Mouse (Mus musculus) C2C12 (cell line): ENCODE measurements at regions not wholly inside any gene's neighbourhood (a gene's known extent, or its start where the extent isn't known, plus 50 kb on each side); places are given as distances from the start of the nearest gene placed in this dataset.

Experiments
- CEBPB ChIP-seq: IDR thresholded peaks from one replicate; pipeline ENCODE4 v1.6.1; 2011; ENCODE audit warnings: low read depth, mild to moderate bottlenecking, control low read depth, moderate library complexity
- CTCF ChIP-seq: IDR thresholded peaks from one replicate; pipeline ENCODE4 v1.5.1; 2011; ENCODE audit not compliant: control insufficient read depth, insufficient read depth, insufficient read length
- MAX ChIP-seq: IDR thresholded peaks from one replicate; pipeline ENCODE4 v1.6.1; 2011; ENCODE audit warnings: mild to moderate bottlenecking, control low read depth
- MYOD1 ChIP-seq: IDR thresholded peaks from one replicate; pipeline ENCODE4 v1.6.1; 2011; ENCODE audit warnings: low read depth; ENCODE audit not compliant: control insufficient read depth, insufficient read length
- USF1 ChIP-seq: IDR thresholded peaks from one replicate; pipeline ENCODE4 v1.6.1; 2011; ENCODE audit warnings: low read depth, mild to moderate bottlenecking, control low read depth, moderate library complexity

GRCm38 (mm10) chr14:12923617-12924016 is 100.7 kb upstream of the Cadps start:
- TF ChIP-seq CTCF (no peak), CEBPB (no peak), MAX (no peak), USF1 (no peak), MYOD1 (no peak)
